Mouse (Mus musculus): ENCODE measurements around the gene Appl2. TPM values are rescaled to one million over a fixed set of nuclear protein-coding genes. Genes with fewer than 3 reads are reported as not detected.

The Appl2 gene
- total and polyA plus RNA-seq, 2 experiments from 2014 or later = 45.2 to 65.0 TPM

- Histone ChIP-seq H3K27me3 (ENCODE audit: insufficient read depth, low read length) (no peaks in the 10 kb centered on the region), H3K9ac (replicated peaks; ENCODE audit: low read length) (no peak overlapping the region), H3K4me3 (ENCODE audit: low read length) (no peak overlapping the region), H3K4me1 (ENCODE audit: insufficient read depth, low read length) (no peaks in the 10 kb centered on the region), H3K36me3 (ENCODE audit: insufficient read depth, low read length) (peaks cover 62% of the 10 kb centered on the region), H3K9me3 (ENCODE audit: low read length) (no peaks in the 10 kb centered on the region), H3K27ac (no peak overlapping the region), H3K4me2 (ENCODE audit: low read depth, low read length) (no peak overlapping the region)
- DNase-seq (ENCODE audit: low spot score) (no peak), ATAC-seq (no peak)
- no peak for TF ChIP-seq CTCF (IDR thresholded peaks at IDR 0.05; ENCODE audit: low read depth)
Observed at GRCm38 (mm10) chr10:83563005-83563404, 85.5 kb downstream of the Appl2 start.

Other genes with a start within 250 kb of the Appl2 start
- 14.4 and 18.7 TPM in 2 replicates for gene Aldh1l2, start 114.6 kb downstream of the Appl2 start, total RNA-seq (2014; rRNA removed)
- gene Aldh1l2, start 114.6 kb downstream of the Appl2 start, polyA plus RNA-seq (2015; fragmentation: Nextera tagmentation; extraction: Ambion mirVana) = 7.4 and 9.0 TPM in 2 replicates
- 13.8 and 18.5 TPM in 2 replicates for gene Washc4, start 105.0 kb downstream of the Appl2 start, total RNA-seq (2014; rRNA removed)
- gene Washc4, start 105.0 kb downstream of the Appl2 start, polyA plus RNA-seq (2015; fragmentation: Nextera tagmentation; extraction: Ambion mirVana) = 17.6 and 22.0 TPM in 2 replicates
- gene 1500009L16Rik, start 74.1 kb upstream of the Appl2 start, total RNA-seq (2014; rRNA removed) = 31.7 and 37.6 TPM in 2 replicates
- 98.9 and 108 TPM in 2 replicates for gene 1500009L16Rik, start 74.1 kb upstream of the Appl2 start, polyA plus RNA-seq (2015; fragmentation: Nextera tagmentation; extraction: Ambion mirVana)

Data from hindbrain, postnatal 0 days (tissue).